Mouse (Mus musculus): ENCODE data around the gene Rxrg. TPM values are rescaled to one million over a fixed set of nuclear protein-coding genes. Genes with fewer than 3 reads are reported as not detected.

The Rxrg gene
- polyA plus RNA-seq, 1 experiment from 2014 or later, result 8.2 TPM

GRCm38 (mm10) chr1:167659065-167659464 lies 60.9 kb downstream of the Rxrg start:
- H3K9ac ChIP-seq (ENCODE audit: low read length), result no peak overlapping the region
- H3K27me3 ChIP-seq (ENCODE audit: control insufficient read depth, insufficient read depth, low read length), result peaks cover 22% of the 10 kb centered on the region
- H3K4me1 ChIP-seq (ENCODE audit: control insufficient read depth, insufficient read depth, low read length), result peaks cover 4% of the 10 kb centered on the region
- H3K27ac ChIP-seq (ENCODE audit: low read depth, low read length), result no peak overlapping the region
- no peaks in the 10 kb centered on the region for H3K36me3 ChIP-seq (ENCODE audit: control insufficient read depth, insufficient read depth, low read length)
- H3K4me2 ChIP-seq (ENCODE audit: low read depth), result no peak overlapping the region
- ATAC-seq (ENCODE audit: insufficient read depth, low FRiP score, low TSS enrichment) (no peak), DNase-seq (ENCODE audit: low spot score) (no peak)
- no peak overlapping the region for H3K4me3 ChIP-seq (ENCODE audit: low read depth, low read length)
- H3K9me3 ChIP-seq (ENCODE audit: control insufficient read depth, low read length), result no peaks in the 10 kb centered on the region
- WGBS, result 92% methylated on average over 3 of the region's 3 CpGs

GRCm38 (mm10) chr1:167660521-167661101 lies 62.4 kb downstream of the Rxrg start:
- peak; percentile 43 for DNase-seq (ENCODE audit: low spot score)
- ATAC-seq (ENCODE audit: insufficient read depth, low FRiP score, low TSS enrichment), result no peak
- WGBS, result under 1% methylated on average over 21 of the region's 21 CpGs

GRCm38 (mm10) chr1:167661123-167661522 lies 62.9 kb downstream of the Rxrg start:
- H3K9ac ChIP-seq (ENCODE audit: low read length), result no peak overlapping the region
- H3K36me3 ChIP-seq (ENCODE audit: control insufficient read depth, insufficient read depth, low read length), result no peaks in the 10 kb centered on the region
- peak overlapping the region; percentile 40 for H3K4me2 ChIP-seq (ENCODE audit: low read depth)
- no peaks in the 10 kb centered on the region for H3K9me3 ChIP-seq (ENCODE audit: control insufficient read depth, low read length)
- H3K27me3 ChIP-seq (ENCODE audit: control insufficient read depth, insufficient read depth, low read length), result peaks cover 22% of the 10 kb centered on the region
- no peak overlapping the region for H3K27ac ChIP-seq (ENCODE audit: low read depth, low read length)
- ATAC-seq (ENCODE audit: insufficient read depth, low FRiP score, low TSS enrichment), result no peak
- DNase-seq (ENCODE audit: low spot score), result no peak
- H3K4me3 ChIP-seq (ENCODE audit: low read depth, low read length), result peak overlapping the region; percentile 12; the same call in 1 of the 2 replicates
- 2% methylated on average over 19 of the region's 19 CpGs for WGBS
- peaks cover 4% of the 10 kb centered on the region for H3K4me1 ChIP-seq (ENCODE audit: control insufficient read depth, insufficient read depth, low read length)

More at GRCm38 (mm10) chr1:167660521-167661101, 62.4 kb downstream of the Rxrg start:
- Histone ChIP-seq H3K27me3 (ENCODE audit: control insufficient read depth, insufficient read depth, low read length) (peaks cover 22% of the 10 kb centered on the region), H3K9me3 (ENCODE audit: control insufficient read depth, low read length) (no peaks in the 10 kb centered on the region), H3K27ac (ENCODE audit: low read depth, low read length) (no peak overlapping the region), H3K36me3 (ENCODE audit: control insufficient read depth, insufficient read depth, low read length) (no peaks in the 10 kb centered on the region), H3K4me2 (ENCODE audit: low read depth) (peak overlapping the region; percentile 40), H3K9ac (ENCODE audit: low read length) (no peak overlapping the region), H3K4me3 (ENCODE audit: low read depth, low read length) (peak overlapping the region; percentile 12; the same call in 1 of the 2 replicates), H3K4me1 (ENCODE audit: control insufficient read depth, insufficient read depth, low read length) (peaks cover 4% of the 10 kb centered on the region)

DNA sequence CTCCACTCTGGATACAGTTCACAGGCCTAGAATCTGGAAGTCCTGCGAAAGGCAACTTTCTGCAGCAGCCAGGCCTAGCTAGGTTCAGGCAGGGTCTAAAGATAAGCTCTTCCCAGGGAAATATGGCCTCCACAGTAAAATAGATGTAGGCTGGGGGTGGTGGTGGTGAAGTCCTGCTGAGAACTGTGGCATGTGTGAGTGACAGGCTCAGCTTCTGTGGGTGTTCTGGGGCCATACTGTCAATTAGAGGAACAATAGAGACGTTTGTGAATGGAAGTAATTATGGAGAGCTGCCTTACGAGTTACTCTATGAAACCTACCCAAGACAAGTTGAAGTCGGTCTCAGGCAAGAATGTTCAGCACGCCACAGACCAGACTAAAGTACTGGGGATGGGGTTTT lies 65.0 kb downstream of the Rxrg start:
- ATAC-seq (ENCODE audit: insufficient read depth, low FRiP score, low TSS enrichment), result no peak
- no peaks in the 10 kb centered on the region for H3K9me3 ChIP-seq (ENCODE audit: control insufficient read depth, low read length)
- H3K9ac ChIP-seq (ENCODE audit: low read length), result no peak overlapping the region
- no peaks in the 10 kb centered on the region for H3K36me3 ChIP-seq (ENCODE audit: control insufficient read depth, insufficient read depth, low read length)
- no peak overlapping the region for H3K4me3 ChIP-seq (ENCODE audit: low read depth, low read length)
- peaks cover 4% of the 10 kb centered on the region for H3K4me1 ChIP-seq (ENCODE audit: control insufficient read depth, insufficient read depth, low read length)
- no peak overlapping the region for H3K4me2 ChIP-seq (ENCODE audit: low read depth)
- peaks cover 22% of the 10 kb centered on the region for H3K27me3 ChIP-seq (ENCODE audit: control insufficient read depth, insufficient read depth, low read length)
- 43% methylated on average over 5 of the region's 5 CpGs for WGBS
- DNase-seq (ENCODE audit: low spot score), result no peak
- no peak overlapping the region for H3K27ac ChIP-seq (ENCODE audit: low read depth, low read length)

DNA sequence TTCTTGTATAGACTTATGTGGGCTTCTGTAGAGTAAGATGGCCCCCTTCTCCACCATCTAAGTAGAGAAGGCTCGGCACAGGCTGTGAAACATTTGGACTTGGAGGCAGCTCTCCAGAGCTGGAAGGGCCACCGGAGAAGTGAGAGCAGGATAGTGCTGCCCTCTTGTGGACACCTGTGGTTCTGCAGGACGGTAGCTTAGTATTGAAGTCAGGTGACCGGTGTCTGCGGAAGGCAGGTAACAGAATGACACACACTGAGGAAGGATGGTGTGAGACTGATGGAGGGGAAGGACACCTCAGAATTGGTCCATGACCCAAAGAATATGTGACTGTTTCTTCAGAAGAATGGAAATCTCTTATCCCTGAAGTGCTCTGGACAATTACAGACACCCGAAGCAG lies 71.6 kb downstream of the Rxrg start:
- Histone ChIP-seq H3K4me3 (ENCODE audit: low read depth, low read length) (no peak overlapping the region), H3K4me1 (ENCODE audit: control insufficient read depth, insufficient read depth, low read length) (no peaks in the 10 kb centered on the region), H3K9ac (ENCODE audit: low read length) (no peak overlapping the region), H3K9me3 (ENCODE audit: control insufficient read depth, low read length) (no peaks in the 10 kb centered on the region), H3K27ac (ENCODE audit: low read depth, low read length) (no peak overlapping the region), H3K4me2 (ENCODE audit: low read depth) (no peak overlapping the region), H3K36me3 (ENCODE audit: control insufficient read depth, insufficient read depth, low read length) (no peaks in the 10 kb centered on the region), H3K27me3 (ENCODE audit: control insufficient read depth, insufficient read depth, low read length) (peaks cover 20% of the 10 kb centered on the region)
- ATAC-seq (ENCODE audit: insufficient read depth, low FRiP score, low TSS enrichment) (no peak), DNase-seq (ENCODE audit: low spot score) (peak; percentile 49)
- WGBS, result 31% methylated on average over 6 of the region's 6 CpGs

DNA sequence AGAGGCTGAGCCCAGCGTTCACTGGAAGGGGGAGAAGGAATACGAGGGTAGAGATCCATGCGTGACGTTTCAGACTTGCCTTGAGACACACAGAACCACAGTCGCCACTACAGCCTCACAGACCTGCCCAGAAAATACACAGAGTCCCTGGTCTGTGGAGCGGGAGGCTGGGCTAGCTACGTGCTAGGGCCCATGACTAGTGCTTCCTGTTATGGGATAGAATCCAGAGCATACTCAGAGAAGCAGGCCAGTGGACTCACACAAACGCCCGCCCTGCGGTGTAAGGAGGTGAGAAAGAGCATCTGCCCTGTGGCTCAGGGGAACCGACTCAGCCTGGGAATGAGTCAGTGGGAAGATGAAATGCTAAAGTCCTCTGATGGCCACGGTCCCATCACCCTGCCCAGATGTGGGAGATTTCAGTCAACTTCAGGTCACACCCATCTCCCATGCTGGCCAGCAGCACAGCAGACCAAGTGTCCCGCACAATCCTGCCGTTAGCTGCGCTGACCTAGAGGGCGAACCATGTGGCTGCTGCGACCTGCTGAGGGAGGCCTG lies 74.3 kb downstream of the Rxrg start:
- no peaks in the 10 kb centered on the region for H3K9me3 ChIP-seq (ENCODE audit: control insufficient read depth, low read length)
- no peak for ATAC-seq (ENCODE audit: insufficient read depth, low FRiP score, low TSS enrichment)

DNA sequence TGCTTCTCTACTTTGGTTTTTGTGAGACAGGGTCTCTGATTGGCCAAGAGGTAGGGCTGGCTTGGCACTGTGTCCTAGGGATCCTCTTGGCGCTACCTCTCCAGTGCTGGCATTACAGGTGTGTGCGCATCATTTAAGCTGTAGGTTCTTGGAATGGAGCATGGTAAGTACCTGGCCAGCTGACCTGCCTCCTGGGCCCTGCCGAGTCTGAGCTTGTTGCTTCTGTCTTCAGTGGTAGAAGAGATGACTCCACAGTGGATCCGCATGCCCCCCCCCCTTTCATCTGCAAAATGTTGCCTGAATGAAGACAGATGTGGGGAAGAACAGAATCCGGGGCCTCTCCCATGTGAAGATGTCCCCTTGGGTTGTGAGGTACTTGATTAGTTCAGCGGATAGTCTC lies 80.9 kb downstream of the Rxrg start:
- Histone ChIP-seq H3K27me3 (ENCODE audit: control insufficient read depth, insufficient read depth, low read length) (no peaks in the 10 kb centered on the region), H3K4me3 (ENCODE audit: low read depth, low read length) (no peak overlapping the region), H3K9me3 (ENCODE audit: control insufficient read depth, low read length) (no peaks in the 10 kb centered on the region), H3K4me2 (ENCODE audit: low read depth) (no peak overlapping the region), H3K27ac (ENCODE audit: low read depth, low read length) (no peak overlapping the region), H3K36me3 (ENCODE audit: control insufficient read depth, insufficient read depth, low read length) (no peaks in the 10 kb centered on the region), H3K9ac (ENCODE audit: low read length) (no peak overlapping the region), H3K4me1 (ENCODE audit: control insufficient read depth, insufficient read depth, low read length) (no peaks in the 10 kb centered on the region)
- DNase-seq (ENCODE audit: low spot score), result no peak
- ATAC-seq (ENCODE audit: insufficient read depth, low FRiP score, low TSS enrichment), result no peak
- WGBS, result 90% methylated on average over 6 of the region's 6 CpGs

More for the DNA sequence above, 74.3 kb downstream of the Rxrg start:
- Histone ChIP-seq H3K4me2 (ENCODE audit: low read depth) (no peak overlapping the region), H3K4me1 (ENCODE audit: control insufficient read depth, insufficient read depth, low read length) (no peaks in the 10 kb centered on the region), H3K9ac (ENCODE audit: low read length) (no peak overlapping the region), H3K36me3 (ENCODE audit: control insufficient read depth, insufficient read depth, low read length) (no peaks in the 10 kb centered on the region), H3K4me3 (ENCODE audit: low read depth, low read length) (no peak overlapping the region), H3K27ac (ENCODE audit: low read depth, low read length) (no peak overlapping the region), H3K27me3 (ENCODE audit: control insufficient read depth, insufficient read depth, low read length) (peaks cover 20% of the 10 kb centered on the region)
- WGBS, result 25% methylated on average over 17 of the region's 17 CpGs
- no peak for DNase-seq (ENCODE audit: low spot score)

DNA sequence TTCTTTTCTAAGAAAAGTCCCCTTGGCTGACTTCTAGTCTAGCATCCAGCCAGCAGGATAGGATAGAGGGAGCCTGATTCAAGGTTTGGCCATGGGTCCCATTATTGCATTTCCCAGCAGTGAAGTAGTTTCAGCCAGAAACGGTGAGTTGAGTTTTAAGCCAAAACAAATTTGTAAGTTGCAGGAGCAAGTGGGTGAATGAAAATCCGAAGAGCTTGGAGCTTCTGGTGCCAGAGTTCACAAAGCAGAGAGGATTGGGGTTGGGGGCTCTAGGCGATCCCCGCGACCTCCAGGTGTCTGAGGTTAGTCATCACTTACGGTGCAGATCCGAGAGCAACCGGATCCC lies 89.8 kb downstream of the Rxrg start:
- no peak for DNase-seq (ENCODE audit: low spot score)
- no peak overlapping the region for H3K27ac ChIP-seq (ENCODE audit: low read depth, low read length)
- no peak overlapping the region for H3K9ac ChIP-seq (ENCODE audit: low read length)
- peaks cover 11% of the 10 kb centered on the region; the same call in 1 of the 2 replicates for H3K4me1 ChIP-seq (ENCODE audit: control insufficient read depth, insufficient read depth, low read length)
- H3K36me3 ChIP-seq (ENCODE audit: control insufficient read depth, insufficient read depth, low read length), result no peaks in the 10 kb centered on the region
- ATAC-seq (ENCODE audit: insufficient read depth, low FRiP score, low TSS enrichment), result no peak
- peak overlapping the region; percentile 41; the same call in 1 of the 2 replicates for H3K4me3 ChIP-seq (ENCODE audit: low read depth, low read length)
- no peaks in the 10 kb centered on the region for H3K9me3 ChIP-seq (ENCODE audit: control insufficient read depth, low read length)
- peaks cover 71% of the 10 kb centered on the region for H3K27me3 ChIP-seq (ENCODE audit: control insufficient read depth, insufficient read depth, low read length)
- peak overlapping the region; percentile 80; the same call in 1 of the 2 replicates for H3K4me2 ChIP-seq (ENCODE audit: low read depth)
- under 1% methylated on average over 8 of the region's 8 CpGs for WGBS

Measured in neural tube, embryonic 11.5 days (tissue).